Mouse (Mus musculus) megakaryocyte, embryonic 14.5 days (primary cell): ENCODE measurements around the gene Myo15b.

Source experiments
- FLI1 ChIP-seq: IDR thresholded peaks from 2 replicates; pipeline ENCODE4 v1.6.1; 2012; ENCODE audit warnings: low read length, inconsistent platforms, mixed read lengths
- GATA1 ChIP-seq: IDR thresholded peaks from 3 replicates; pipeline ENCODE4 v1.6.1; 2012; ENCODE audit warnings: mixed read lengths, low read length, inconsistent platforms, borderline replicate concordance

GRCm38 (mm10) chr11:115810377-115810776, 47.8 kb upstream of the Myo15b start:
- no peak for TF ChIP-seq GATA1
- TF ChIP-seq FLI1, result no peak
